Comparison of ENCODE assay signal across 9 mouse cellular contexts in genomic region chr5:25760871-25761270, GRCm38 (mm10). TPM values are rescaled to one million over a fixed set of nuclear protein-coding genes. Genes with fewer than 3 reads are reported as not detected.
DNase-seq lines count a peak whose midpoint lies in the region; ATAC-seq and TF ChIP-seq lines count a peak whose summit lies in the region.
"Had no signal": no experiment of that assay in that cellular context is flagged by ENCODE, and none has a peak within 500 bp of the region (broad histone marks: within the 10 kb centered on the region; RNA-seq: fewer than 3 reads in every experiment).

No protein-coding gene starts in this region.

- intact Hi-C loops in gastrocnemius, postnatal 36 days (cut with DNase I), result no loop called here

- H3K36me3 ChIP-seq in heart, postnatal 0 days (replicated peaks; ENCODE audit: control insufficient read depth, insufficient read depth, low read length), result no peaks in the 10 kb centered on the region
- H3K36me3 ChIP-seq in forebrain, embryonic 11.5 days (ENCODE audit: control insufficient read depth, insufficient read depth, low read length), result no peaks in the 10 kb centered on the region
- H3K36me3 ChIP-seq in hindbrain, postnatal 0 days (ENCODE audit: insufficient read depth, low read length), result no peaks in the 10 kb centered on the region
- H3K36me3 ChIP-seq in limb, embryonic 10.5 days, result no peaks in the 10 kb centered on the region
- H3K36me3 ChIP-seq in kidney, adult 2 months (ENCODE audit: control insufficient read depth, insufficient read depth, low read length), result no peaks in the 10 kb centered on the region

- H3K27me3 ChIP-seq in heart, postnatal 0 days (ENCODE audit: control insufficient read depth, insufficient read depth, low read length), result no peaks in the 10 kb centered on the region
- H3K27me3 ChIP-seq in forebrain, embryonic 11.5 days (ENCODE audit: control insufficient read depth, insufficient read depth, low read length), result no peaks in the 10 kb centered on the region
- no peaks in the 10 kb centered on the region for H3K27me3 ChIP-seq in hindbrain, postnatal 0 days (ENCODE audit: insufficient read depth, low read length)
- H3K27me3 ChIP-seq in limb, embryonic 10.5 days (ENCODE audit: low read depth, poor library complexity, severe bottlenecking), result peaks cover 12% of the 10 kb centered on the region; the same call in 1 of the 2 replicates
- no peaks in the 10 kb centered on the region for H3K27me3 ChIP-seq in kidney, adult 2 months (replicated peaks; ENCODE audit: control insufficient read depth, insufficient read depth, low read length)

- H3K9ac ChIP-seq in heart, postnatal 0 days (replicated peaks; ENCODE audit: low read depth, low read length), result no peak overlapping the region
- H3K9ac ChIP-seq in forebrain, embryonic 11.5 days (ENCODE audit: low read length), result no peak overlapping the region
- 0 out of 2 replicates have a peak overlapping the region, but pooled peaks have one; percentile 17 for H3K9ac ChIP-seq in hindbrain, postnatal 0 days (replicated peaks; ENCODE audit: low read length)

- no peak for DNase-seq in heart, postnatal 0 days (ENCODE audit: low spot score)
- no peak for DNase-seq in heart, adult 9 months (ENCODE audit: low spot score in 2 of 2)
- peak; percentile 65 for DNase-seq in brain, adult 2 months (ENCODE audit: low read depth, low spot score)
- no peak for DNase-seq in forebrain, embryonic 11.5 days (ENCODE audit: low spot score)
- no peak for DNase-seq in hindbrain, postnatal 0 days (ENCODE audit: low spot score)
- no peak for DNase-seq in limb, embryonic 10.5 days (ENCODE audit: low spot score)
- DNase-seq in kidney, adult 2 months, result no peak
- no peak for DNase-seq in gastrocnemius, postnatal 36 days

- no peak overlapping the region for H3K4me3 ChIP-seq in heart, postnatal 0 days (ENCODE audit: low read depth, low read length)
- H3K4me3 ChIP-seq in forebrain, embryonic 11.5 days (ENCODE audit: low read depth, low read length), result no peak overlapping the region
- peak overlapping the region; percentile 83 for H3K4me3 ChIP-seq in hindbrain, postnatal 0 days (ENCODE audit: low read length)
- no peak overlapping the region for H3K4me3 ChIP-seq in limb, embryonic 10.5 days
- H3K4me3 ChIP-seq in kidney, adult 2 months (ENCODE audit: insufficient read depth, low read depth, low read length), result no peak overlapping the region

- H3K9me3 ChIP-seq in heart, postnatal 0 days (replicated peaks; ENCODE audit: control insufficient read depth, low read length), result no peaks in the 10 kb centered on the region
- H3K9me3 ChIP-seq in forebrain, embryonic 11.5 days (ENCODE audit: control insufficient read depth, low read length), result no peaks in the 10 kb centered on the region
- H3K9me3 ChIP-seq in hindbrain, postnatal 0 days (ENCODE audit: low read length), result no peaks in the 10 kb centered on the region
- no peaks in the 10 kb centered on the region for H3K9me3 ChIP-seq in limb, embryonic 10.5 days (replicated peaks)
- H3K9me3 ChIP-seq: megakaryocyte, embryonic 14.5 days had no signal

- no peak for ATAC-seq in heart, postnatal 0 days (ENCODE audit: insufficient read depth, low read depth)
- ATAC-seq in forebrain, embryonic 11.5 days (replicated peaks; ENCODE audit: low FRiP score), result no peak
- ATAC-seq in hindbrain, postnatal 0 days, result no peak

- H3K27ac ChIP-seq in heart, postnatal 0 days (ENCODE audit: low read depth), result no peak overlapping the region
- no peak overlapping the region for H3K27ac ChIP-seq in forebrain, embryonic 11.5 days (ENCODE audit: low read depth, low read length)
- H3K27ac ChIP-seq in hindbrain, postnatal 0 days, result no peak overlapping the region
- no peak overlapping the region for H3K27ac ChIP-seq in limb, embryonic 10.5 days
- H3K27ac ChIP-seq in kidney, adult 2 months (ENCODE audit: insufficient read depth, low read depth, low read length), result no peak overlapping the region

- no peak for TF ChIP-seq POLR2A in kidney, adult 2 months (IDR thresholded peaks at IDR 0.05; ENCODE audit: low read depth, low read length)

- no peak for TF ChIP-seq CTCF in heart, postnatal 0 days (IDR thresholded peaks at IDR 0.05; ENCODE audit: low read depth)
- TF ChIP-seq CTCF in hindbrain, postnatal 0 days (IDR thresholded peaks at IDR 0.05; ENCODE audit: low read depth), result no peak
- no peak for TF ChIP-seq CTCF in kidney, adult 2 months (conservative IDR thresholded peaks at IDR 0.05; ENCODE audit: insufficient read depth, insufficient read length, low read depth, low read length)

- no peak for TF ChIP-seq EP300 in heart, postnatal 0 days (IDR thresholded peaks at IDR 0.05; ENCODE audit: low read depth)

- H3K4me1 ChIP-seq in heart, postnatal 0 days (ENCODE audit: control insufficient read depth, insufficient read depth), result peaks cover 19% of the 10 kb centered on the region
- H3K4me1 ChIP-seq in forebrain, embryonic 11.5 days (replicated peaks; ENCODE audit: control insufficient read depth, insufficient read depth, low read length), result no peaks in the 10 kb centered on the region
- H3K4me1 ChIP-seq in hindbrain, postnatal 0 days (ENCODE audit: insufficient read depth, low read length), result no peaks in the 10 kb centered on the region
- H3K4me1 ChIP-seq in limb, embryonic 10.5 days, result peaks cover 9% of the 10 kb centered on the region; the same call in 1 of the 2 replicates
- no peaks in the 10 kb centered on the region for H3K4me1 ChIP-seq in kidney, adult 2 months (ENCODE audit: control insufficient read depth, insufficient read depth, low read length)

- peak overlapping the region; percentile 87; the same call in 1 of the 2 replicates for H3K4me2 ChIP-seq in heart, postnatal 0 days (ENCODE audit: low read depth, low read length)
- 0 out of 2 replicates have a peak overlapping the region, but pooled peaks have one; percentile 9 for H3K4me2 ChIP-seq in forebrain, embryonic 11.5 days (ENCODE audit: low read depth, low read length, severe bottlenecking)
- H3K4me2 ChIP-seq in hindbrain, postnatal 0 days (ENCODE audit: low read depth, low read length), result peak overlapping the region; percentile 85

- 60% methylated on average over 3 of the region's 3 CpGs for WGBS in heart, postnatal 0 days
- 69% methylated on average over 3 of the region's 3 CpGs for WGBS in forebrain, embryonic 11.5 days
- WGBS in hindbrain, postnatal 0 days, result 40% methylated on average over 3 of the region's 3 CpGs
- WGBS in limb, embryonic 10.5 days, result 71% methylated on average over 3 of the region's 3 CpGs
- WGBS in kidney, adult 2 months, result 28% methylated on average over 3 of the region's 3 CpGs

RNA-seq across cellular contexts. Expression of gene Actr3b, which starts 1.1 kb away (rescaled TPM):
- 12.0 and 16.7 TPM in 2 replicates for total RNA-seq in heart, postnatal 0 days (2014; rRNA removed; ENCODE audit: low replicate concordance)
- 27.6 and 29.4 TPM in 2 replicates for polyA plus RNA-seq in heart, postnatal 0 days (2015; fragmentation: Nextera tagmentation; extraction: Ambion mirVana)
- polyA plus RNA-seq in forebrain, embryonic 11.5 days (2014; fragmentation: Nextera tagmentation; extraction: Ambion mirVana), result 16.1 and 17.4 TPM in 2 replicates
- 18.8 and 25.7 TPM in 2 replicates for total RNA-seq in hindbrain, postnatal 0 days (2014; rRNA removed)
- 53.6 and 58.1 TPM in 2 replicates for polyA plus RNA-seq in hindbrain, postnatal 0 days (2015; fragmentation: Nextera tagmentation; extraction: Ambion mirVana)
- polyA plus RNA-seq in limb, embryonic 10.5 days (2016; fragmentation: Nextera tagmentation; extraction: Ambion mirVana), result 2.8 and 3.4 TPM in 2 replicates
- 0.16 and 0.34 TPM in 2 replicates for polyA plus RNA-seq in kidney, adult 2 months (2012; rRNA removed)
- total RNA-seq in gastrocnemius, postnatal 36 days (2021), result 1 to 10 TPM; 1.7 to 6.6 TPM

RNA-seq across cellular contexts. Expression of gene Xrcc2, which starts 55.2 kb away (rescaled TPM):
- total RNA-seq in heart, postnatal 0 days (2014; rRNA removed; ENCODE audit: low replicate concordance), result 7.3 and 29.1 TPM in 2 replicates
- polyA plus RNA-seq in heart, postnatal 0 days (2015; fragmentation: Nextera tagmentation; extraction: Ambion mirVana), result 3.0 and 3.3 TPM in 2 replicates
- 14.9 and 19.8 TPM in 2 replicates for polyA plus RNA-seq in forebrain, embryonic 11.5 days (2014; fragmentation: Nextera tagmentation; extraction: Ambion mirVana)
- total RNA-seq in hindbrain, postnatal 0 days (2014; rRNA removed), result 13.4 and 23.2 TPM in 2 replicates
- 5.5 and 5.7 TPM in 2 replicates for polyA plus RNA-seq in hindbrain, postnatal 0 days (2015; fragmentation: Nextera tagmentation; extraction: Ambion mirVana)
- polyA plus RNA-seq in limb, embryonic 10.5 days (2016; fragmentation: Nextera tagmentation; extraction: Ambion mirVana), result 19.4 and 19.9 TPM in 2 replicates
- 2.8 and 3.5 TPM in 2 replicates for polyA plus RNA-seq in kidney, adult 2 months (2012; rRNA removed)
- 1 to 10 TPM; 2.5 to 2.9 TPM for total RNA-seq in gastrocnemius, postnatal 36 days (2021)

Comparison
In these comparisons a context has a peak if more than half of its experiments do, and no peak if none do; other contexts are left out.
1. H3K4me2 ChIP-seq: peak in every context shown above with its lines; median percentile 87 in heart, postnatal 0 days; 85 in hindbrain, postnatal 0 days; 9 in forebrain, embryonic 11.5 days.